Mouse (Mus musculus) brain, embryonic 14.5 days (tissue): ENCODE results near the gene Vps52.

Source experiments
- CTCF ChIP-seq: fragments of 200-500 bp; IDR thresholded peaks from 2 replicates; pipeline ENCODE4 v1.5.1; 2012; ENCODE audit warnings: inconsistent platforms, mild to moderate bottlenecking, moderate library complexity, borderline replicate concordance; ENCODE audit not compliant: insufficient read depth, insufficient read length; ENCODE audit errors: extremely low read depth
- POLR2A ChIP-seq: fragments of 200-500 bp; IDR thresholded peaks from 2 replicates; pipeline ENCODE4 v1.6.1; 2012; ENCODE audit warnings: mild to moderate bottlenecking, inconsistent platforms, borderline replicate concordance; ENCODE audit not compliant: poor library complexity, insufficient read depth, insufficient read length, severe bottlenecking; ENCODE audit errors: extremely low read depth

DNA sequence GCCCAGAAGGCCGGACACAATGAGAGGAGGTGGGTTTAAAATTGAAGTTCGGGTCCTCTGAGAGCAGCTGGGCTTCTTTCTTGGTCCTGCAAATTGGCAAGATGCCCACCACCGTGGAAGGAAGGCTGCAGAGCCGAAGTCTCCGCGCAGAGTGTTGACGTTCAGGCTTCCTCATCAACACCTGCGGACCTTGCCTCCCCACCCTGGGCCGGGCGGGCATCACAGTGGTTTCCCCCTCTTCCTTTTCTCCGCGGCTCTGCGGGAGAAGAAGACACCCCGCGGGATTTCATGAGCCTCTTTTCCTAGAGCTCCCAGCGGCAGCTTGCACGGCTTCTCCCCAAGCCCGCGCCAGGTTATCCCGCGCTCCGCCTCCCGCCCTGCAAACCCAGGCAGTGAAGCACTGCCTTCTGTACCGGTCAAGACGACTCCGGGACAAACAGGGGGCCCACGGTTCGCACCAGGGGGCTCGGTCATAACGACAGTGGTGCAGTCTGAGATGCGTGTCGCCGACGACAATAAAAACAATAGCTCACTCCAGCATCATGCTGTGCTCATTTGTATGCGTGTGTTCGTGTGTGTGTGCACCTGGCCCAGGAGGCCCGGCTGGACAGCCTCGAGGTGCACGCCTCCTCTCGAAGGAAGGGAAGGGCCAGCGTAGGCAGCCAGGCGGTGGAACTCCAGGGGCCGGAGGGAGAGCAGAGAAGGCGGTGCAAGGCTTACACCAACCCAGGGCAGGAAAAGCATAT, 47.1 kb upstream of the Vps52 start:
- TF ChIP-seq CTCF (no peak), POLR2A (no peak)
